Mouse (Mus musculus) neural tube, embryonic 14.5 days (tissue): ENCODE data around the gene Tfeb. TPM values are rescaled to one million over a fixed set of nuclear protein-coding genes. Genes with fewer than 3 reads are reported as not detected.

Source experiments
- ATAC-seq: fragments of 200-750 bp; cut with Nextera tagmentation; 2 replicates; pipeline ENCODE4 v1.8.0; 2017; ENCODE audit warnings: low read depth, mild to moderate bottlenecking, moderate TSS enrichment, moderate library complexity
- H3K27ac ChIP-seq: fragments of 300-500 bp; sonication (generic); 2 replicates; pipeline ENCODE4 v1.5.1; 2014; ENCODE audit warnings: low read depth, mild to moderate bottlenecking, control low read depth, low read length, moderate library complexity, mixed read lengths
- H3K27me3 ChIP-seq: fragments of 300-500 bp; sonication (generic); 2 replicates; pipeline ENCODE4 v1.6.1; 2014; ENCODE audit warnings: low read length; ENCODE audit not compliant: control insufficient read depth, insufficient read depth
- H3K36me3 ChIP-seq: fragments of 300-500 bp; sonication (generic); 2 replicates; pipeline ENCODE4 v1.6.1; 2014; ENCODE audit warnings: low read length, mixed read lengths; ENCODE audit not compliant: control insufficient read depth, insufficient read depth
- H3K4me1 ChIP-seq: fragments of 300-500 bp; sonication (generic); 2 replicates; pipeline ENCODE4 v1.6.1; 2014; ENCODE audit warnings: low read length; ENCODE audit not compliant: control insufficient read depth, insufficient read depth
- H3K4me2 ChIP-seq: fragments of 300-500 bp; sonication (generic); 2 replicates; pipeline ENCODE4 v1.6.1; 2014; ENCODE audit warnings: mild to moderate bottlenecking, low read depth, low read length, control low read depth
- H3K4me3 ChIP-seq: fragments of 300-500 bp; sonication (generic); 2 replicates; pipeline ENCODE4 v1.5.1; 2014; ENCODE audit warnings: low read depth, low read length, control low read depth, mixed read lengths
- H3K9ac ChIP-seq: fragments of 300-500 bp; sonication (generic); replicated peaks from 2 replicates; pipeline ENCODE4 v1.6.1; 2014; ENCODE audit warnings: low read depth, mild to moderate bottlenecking, control low read depth, low read length, mixed read lengths
- H3K9me3 ChIP-seq: fragments of 300-500 bp; sonication (generic); 2 replicates; pipeline ENCODE4 v1.6.1; 2016; ENCODE audit warnings: low read length; ENCODE audit not compliant: control insufficient read depth
- WGBS: fragments of 180-500 bp; shearing (Covaris S2); extraction: QIAGEN DNeasy Blood & Tissue Kit; methylation state at CpG from one replicate; pipeline ENCODE4 v1.1.7; 2014; 5-methylcytosine and 5-hydroxymethylcytosine counted together
- polyA plus RNA-seq: library from polyadenylated mRNA; unstranded; fragments of >200 nt; fragmentation: Nextera tagmentation; extraction: Ambion mirVana; gene quantifications from 2 replicates; pipeline ENCODE4 v1.2.1, GENCODE M21; 2014

The Tfeb gene
- polyA plus RNA-seq, 1 experiment from 2014 or later = 1.8 TPM

GRCm38 (mm10) chr17:47768707-47769276 is 32.0 kb downstream of the Tfeb start:
- no peak overlapping the region for H3K27ac ChIP-seq
- ATAC-seq = no peak
- 47% methylated on average over 12 of the region's 12 CpGs for WGBS

GRCm38 (mm10) chr17:47769389-47770299 is 32.8 kb downstream of the Tfeb start:
- H3K27ac ChIP-seq = no peak overlapping the region
- H3K4me2 ChIP-seq = no peak overlapping the region
- H3K4me1 ChIP-seq = no peaks in the 10 kb centered on the region
- no peaks in the 10 kb centered on the region for H3K36me3 ChIP-seq
- H3K27me3 ChIP-seq = no peaks in the 10 kb centered on the region
- 87% methylated on average over 11 of the region's 11 CpGs for WGBS
- no peak overlapping the region for H3K9ac ChIP-seq
- no peak for ATAC-seq
- no peaks in the 10 kb centered on the region for H3K9me3 ChIP-seq
- H3K4me3 ChIP-seq = no peak overlapping the region

More at GRCm38 (mm10) chr17:47768707-47769276, 32.0 kb downstream of the Tfeb start:
- no peaks in the 10 kb centered on the region for H3K36me3 ChIP-seq
- no peak overlapping the region for H3K4me2 ChIP-seq
- no peaks in the 10 kb centered on the region for H3K9me3 ChIP-seq
- H3K4me3 ChIP-seq = no peak overlapping the region
- H3K27me3 ChIP-seq = no peaks in the 10 kb centered on the region
- no peak overlapping the region for H3K9ac ChIP-seq
- no peaks in the 10 kb centered on the region for H3K4me1 ChIP-seq

GRCm38 (mm10) chr17:47773604-47774003 is 36.8 kb downstream of the Tfeb start:
- Histone ChIP-seq H3K4me2 (no peak overlapping the region), H3K4me3 (no peak overlapping the region), H3K9me3 (no peaks in the 10 kb centered on the region), H3K9ac (no peak overlapping the region), H3K27ac (no peak overlapping the region), H3K36me3 (no peaks in the 10 kb centered on the region), H3K27me3 (no peaks in the 10 kb centered on the region), H3K4me1 (no peaks in the 10 kb centered on the region)
- no peak for ATAC-seq
- WGBS = 68% methylated on average over 6 of the region's 6 CpGs

GRCm38 (mm10) chr17:47777141-47777540 is 40.3 kb downstream of the Tfeb start:
- H3K4me2 ChIP-seq = no peak overlapping the region
- no peaks in the 10 kb centered on the region for H3K4me1 ChIP-seq
- no peaks in the 10 kb centered on the region for H3K9me3 ChIP-seq
- no peak overlapping the region for H3K4me3 ChIP-seq
- 70% methylated on average over 2 of the region's 2 CpGs for WGBS
- no peak for ATAC-seq
- no peaks in the 10 kb centered on the region for H3K36me3 ChIP-seq
- H3K27ac ChIP-seq = no peak overlapping the region
- H3K9ac ChIP-seq = no peak overlapping the region
- H3K27me3 ChIP-seq = no peaks in the 10 kb centered on the region

GRCm38 (mm10) chr17:47780470-47780869 is 43.6 kb downstream of the Tfeb start:
- no peaks in the 10 kb centered on the region for H3K27me3 ChIP-seq
- H3K4me1 ChIP-seq = no peaks in the 10 kb centered on the region
- no peaks in the 10 kb centered on the region for H3K36me3 ChIP-seq
- no peak overlapping the region for H3K4me3 ChIP-seq
- H3K9ac ChIP-seq = no peak overlapping the region
- no peak overlapping the region for H3K4me2 ChIP-seq
- H3K9me3 ChIP-seq = no peaks in the 10 kb centered on the region
- WGBS = 87% methylated on average over 10 of the region's 10 CpGs
- H3K27ac ChIP-seq = no peak overlapping the region
- ATAC-seq = no peak

- Histone ChIP-seq H3K4me3 (no peak overlapping the region), H3K27me3 (no peaks in the 10 kb centered on the region), H3K36me3 (no peaks in the 10 kb centered on the region), H3K4me2 (no peak overlapping the region), H3K4me1 (no peaks in the 10 kb centered on the region), H3K9me3 (no peaks in the 10 kb centered on the region), H3K27ac (no peak overlapping the region), H3K9ac (no peak overlapping the region)
- ATAC-seq = no peak
- 82% methylated on average over 3 of the region's 3 CpGs for WGBS
These were observed 45.7 kb downstream of the Tfeb start for GRCm38 (mm10) chr17:47782486-47782885.

- no peak for ATAC-seq
- H3K36me3 ChIP-seq = no peaks in the 10 kb centered on the region
- H3K4me2 ChIP-seq = no peak overlapping the region
- no peaks in the 10 kb centered on the region for H3K27me3 ChIP-seq
- no peak overlapping the region for H3K27ac ChIP-seq
- H3K4me1 ChIP-seq = no peaks in the 10 kb centered on the region
- H3K9me3 ChIP-seq = no peaks in the 10 kb centered on the region
- no peak overlapping the region for H3K4me3 ChIP-seq
- H3K9ac ChIP-seq = no peak overlapping the region
- 83% methylated on average over 8 of the region's 8 CpGs for WGBS
These were observed 46.8 kb downstream of the Tfeb start for GRCm38 (mm10) chr17:47783445-47784223.

GRCm38 (mm10) chr17:47784411-47784810 is 47.6 kb downstream of the Tfeb start:
- H3K9ac ChIP-seq = no peak overlapping the region
- no peaks in the 10 kb centered on the region for H3K9me3 ChIP-seq
- ATAC-seq = no peak
- 86% methylated on average over 6 of the region's 6 CpGs for WGBS
- H3K4me3 ChIP-seq = no peak overlapping the region
- no peak overlapping the region for H3K4me2 ChIP-seq
- no peak overlapping the region for H3K27ac ChIP-seq
- H3K36me3 ChIP-seq = no peaks in the 10 kb centered on the region
- H3K4me1 ChIP-seq = no peaks in the 10 kb centered on the region
- H3K27me3 ChIP-seq = no peaks in the 10 kb centered on the region

- H3K9ac ChIP-seq = no peak overlapping the region
- 55% methylated on average over 8 of the region's 8 CpGs for WGBS
- no peak overlapping the region for H3K27ac ChIP-seq
- no peaks in the 10 kb centered on the region for H3K27me3 ChIP-seq
- H3K36me3 ChIP-seq = no peaks in the 10 kb centered on the region
- no peak overlapping the region for H3K4me3 ChIP-seq
- no peak overlapping the region for H3K4me2 ChIP-seq
- ATAC-seq = no peak
- no peaks in the 10 kb centered on the region for H3K4me1 ChIP-seq
- no peaks in the 10 kb centered on the region for H3K9me3 ChIP-seq
These were observed 50.8 kb downstream of the Tfeb start for GRCm38 (mm10) chr17:47787632-47788031.
